Mouse (Mus musculus): ENCODE results near the gene B4galnt1.

- no peak for TF ChIP-seq UBTF (IDR thresholded peaks at IDR 0.05; ENCODE audit: low read depth, low read length)
- TF ChIP-seq PAX5 (IDR thresholded peaks at IDR 0.05; ENCODE audit: low read length), result no peak
- TF ChIP-seq MXI1 (IDR thresholded peaks at IDR 0.05; ENCODE audit: low read depth, low read length), result no peak
- no peak for TF ChIP-seq ZNF384 (IDR thresholded peaks at IDR 0.05; ENCODE audit: low read depth, low read length)
- no peak for TF ChIP-seq POLR2A (IDR thresholded peaks at IDR 0.05; ENCODE audit: low read depth, low read length)
- no peak for TF ChIP-seq CHD2 (IDR thresholded peaks at IDR 0.05; ENCODE audit: low read length)
Observed at GRCm38 (mm10) chr10:127177719-127178118, 12.7 kb downstream of the B4galnt1 start.

Data from CH12.LX (cell line).